Mouse (Mus musculus): ENCODE data around the gene Kdm5a. TPM values are rescaled to one million over a fixed set of nuclear protein-coding genes. Genes with fewer than 3 reads are reported as not detected.

Kdm5a gene
- total RNA-seq, 2 experiments from 2014 or later: 28.5 to 33.9 TPM

- intact Hi-C loops (cut with DNase I): no loop called here
- no peak for DNase-seq (ENCODE audit: low spot score)
Measured at GRCm38 (mm10) chr6:120469268-120469667, 105.3 kb downstream of the Kdm5a start.

- intact Hi-C loops (cut with DNase I): no loop called here
- DNase-seq (ENCODE audit: low spot score): no peak
Measured at GRCm38 (mm10) chr6:120469770-120470169, 105.8 kb downstream of the Kdm5a start.

GRCm38 (mm10) chr6:120470666-120471065 is 106.7 kb downstream of the Kdm5a start:
- no peak for DNase-seq (ENCODE audit: low spot score)
- intact Hi-C loops (cut with DNase I): no loop called here

GRCm38 (mm10) chr6:120471991-120472441 is 108.1 kb downstream of the Kdm5a start:
- intact Hi-C loops (cut with DNase I): no loop called here
- DNase-seq (ENCODE audit: low spot score): no peak

GRCm38 (mm10) chr6:120472455-120473140 is 108.7 kb downstream of the Kdm5a start:
- intact Hi-C loops (cut with DNase I): no loop called here
- DNase-seq (ENCODE audit: low spot score): no peak

GRCm38 (mm10) chr6:120473427-120473826 is 109.5 kb downstream of the Kdm5a start:
- no peak for DNase-seq (ENCODE audit: low spot score)
- intact Hi-C loops (cut with DNase I): no loop called here

- intact Hi-C loops (cut with DNase I): no loop called here
- no peak for DNase-seq (ENCODE audit: low spot score)
Measured at GRCm38 (mm10) chr6:120475288-120475687, 111.4 kb downstream of the Kdm5a start.

GRCm38 (mm10) chr6:120479302-120479701 is 115.4 kb downstream of the Kdm5a start:
- intact Hi-C loops (cut with DNase I): no loop called here
- no peak for DNase-seq (ENCODE audit: low spot score)

- intact Hi-C loops (cut with DNase I): no loop called here
Measured at GRCm38 (mm10) chr6:120480361-120480760, 116.4 kb downstream of the Kdm5a start.

GRCm38 (mm10) chr6:120481538-120481937 is 117.6 kb downstream of the Kdm5a start:
- intact Hi-C loops (cut with DNase I): no loop called here
- DNase-seq (ENCODE audit: low spot score): no peak

More at GRCm38 (mm10) chr6:120480361-120480760, 116.4 kb downstream of the Kdm5a start:
- no peak for DNase-seq (ENCODE audit: low spot score)

GRCm38 (mm10) chr6:120482021-120482420 is 118.1 kb downstream of the Kdm5a start:
- no peak for DNase-seq (ENCODE audit: low spot score)
- intact Hi-C loops (cut with DNase I): no loop called here

GRCm38 (mm10) chr6:120482756-120483155 is 118.8 kb downstream of the Kdm5a start:
- intact Hi-C loops (cut with DNase I): no loop called here
- DNase-seq (ENCODE audit: low spot score): no peak

- intact Hi-C loops (cut with DNase I): no loop called here
- no peak for DNase-seq (ENCODE audit: low spot score)
Measured at GRCm38 (mm10) chr6:120483211-120483626, 119.3 kb downstream of the Kdm5a start.

- no peak for DNase-seq (ENCODE audit: low spot score)
Measured at GRCm38 (mm10) chr6:120485038-120485437, 121.1 kb downstream of the Kdm5a start.

GRCm38 (mm10) chr6:120486051-120486510 is 122.2 kb downstream of the Kdm5a start:
- DNase-seq (ENCODE audit: low spot score): no peak
- intact Hi-C loops (cut with DNase I): loop anchor here (5.0 kb wide), 1 partner anchor 1119 kb away; no protein-coding TSS in a partner anchor

More at GRCm38 (mm10) chr6:120485038-120485437, 121.1 kb downstream of the Kdm5a start:
- intact Hi-C loops (cut with DNase I): loop anchor here (5.0 kb wide), 1 partner anchor 1118 kb away; no protein-coding TSS in a partner anchor

- intact Hi-C loops (cut with DNase I): loop anchor here (5.0 kb wide), 1 partner anchor 1121 kb away; no protein-coding TSS in a partner anchor
- no peak for DNase-seq (ENCODE audit: low spot score)
Measured at GRCm38 (mm10) chr6:120488647-120489046, 124.7 kb downstream of the Kdm5a start.

- no peak for DNase-seq (ENCODE audit: low spot score)
- intact Hi-C loops (cut with DNase I): loop anchor here (5.0 kb wide), 1 partner anchor 1122 kb away; no protein-coding TSS in a partner anchor
Measured at GRCm38 (mm10) chr6:120489461-120489860, 125.5 kb downstream of the Kdm5a start.

GRCm38 (mm10) chr6:120491064-120491463 is 127.1 kb downstream of the Kdm5a start:
- intact Hi-C loops (cut with DNase I): no loop called here
- DNase-seq (ENCODE audit: low spot score): no peak

- intact Hi-C loops (cut with DNase I): no loop called here
- DNase-seq (ENCODE audit: low spot score): no peak
Measured at GRCm38 (mm10) chr6:120491862-120492498, 128.1 kb downstream of the Kdm5a start.

GRCm38 (mm10) chr6:120492499-120493373 is 128.8 kb downstream of the Kdm5a start:
- intact Hi-C loops (cut with DNase I): no loop called here
- no peak for DNase-seq (ENCODE audit: low spot score)

All from heart, postnatal 25 days (tissue).